Mouse (Mus musculus): ENCODE measurements at regions not wholly inside any gene's neighbourhood (a gene's known extent, or its start where the extent isn't known, plus 50 kb on each side); places are given as distances from the start of the nearest gene placed in this dataset.

- DNase-seq = no peak
Observed at GRCm38 (mm10) chr3:110366151-110366550, 115.4 kb upstream of the Prmt6 start.

GRCm38 (mm10) chr3:110361900-110362299 is 111.1 kb upstream of the Prmt6 start:
- DNase-seq = peak; percentile 27

GRCm38 (mm10) chr3:110356822-110357594 is 106.2 kb upstream of the Prmt6 start:
- no peak for DNase-seq

GRCm38 (mm10) chr3:110353654-110354053 is 102.9 kb upstream of the Prmt6 start:
- DNase-seq = no peak

- DNase-seq = no peak
Observed at GRCm38 (mm10) chr3:110350075-110350474, 99.3 kb upstream of the Prmt6 start.

DNA sequence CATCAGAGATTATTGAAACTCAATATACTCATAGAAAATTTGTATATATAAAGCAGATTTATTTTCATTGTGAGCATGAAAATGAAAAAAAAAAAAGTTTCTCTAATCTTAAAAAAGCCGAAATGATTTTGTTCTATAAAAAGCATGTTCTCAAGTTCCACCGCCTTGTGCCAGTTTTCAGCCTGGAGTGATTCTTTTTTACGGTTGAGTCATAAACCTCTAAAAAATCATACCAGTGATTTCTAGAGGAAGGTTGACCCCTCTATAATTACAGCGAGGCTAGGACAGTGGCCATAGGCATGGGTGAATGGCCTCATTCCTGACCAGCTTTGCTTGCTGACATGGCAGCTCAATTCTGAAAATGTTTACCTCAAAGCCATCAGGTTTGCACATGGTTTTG is 98.6 kb upstream of the Prmt6 start:
- no peak for DNase-seq

GRCm38 (mm10) chr3:110344846-110345245 is 94.0 kb upstream of the Prmt6 start:
- DNase-seq = no peak

DNA sequence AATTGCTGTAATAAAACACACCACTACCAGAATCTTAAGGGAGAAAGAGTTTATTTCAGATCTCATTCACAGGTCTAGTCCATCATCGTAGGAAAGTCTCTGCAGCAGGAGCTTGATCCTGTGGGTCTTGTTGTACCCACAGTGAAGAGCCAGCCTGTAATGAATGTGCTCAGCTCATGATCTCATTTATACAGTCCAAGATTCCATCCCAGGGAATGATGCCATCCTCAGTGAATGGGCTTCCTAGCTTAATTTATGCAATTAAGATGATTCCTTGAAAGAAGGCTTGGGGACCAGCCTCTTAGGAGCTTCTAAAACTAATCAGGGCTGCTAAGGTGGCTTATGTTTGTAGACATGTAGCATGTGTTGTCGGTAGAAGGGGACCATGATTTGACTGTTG is 89.3 kb upstream of the Prmt6 start:
- DNase-seq = no peak

DNA sequence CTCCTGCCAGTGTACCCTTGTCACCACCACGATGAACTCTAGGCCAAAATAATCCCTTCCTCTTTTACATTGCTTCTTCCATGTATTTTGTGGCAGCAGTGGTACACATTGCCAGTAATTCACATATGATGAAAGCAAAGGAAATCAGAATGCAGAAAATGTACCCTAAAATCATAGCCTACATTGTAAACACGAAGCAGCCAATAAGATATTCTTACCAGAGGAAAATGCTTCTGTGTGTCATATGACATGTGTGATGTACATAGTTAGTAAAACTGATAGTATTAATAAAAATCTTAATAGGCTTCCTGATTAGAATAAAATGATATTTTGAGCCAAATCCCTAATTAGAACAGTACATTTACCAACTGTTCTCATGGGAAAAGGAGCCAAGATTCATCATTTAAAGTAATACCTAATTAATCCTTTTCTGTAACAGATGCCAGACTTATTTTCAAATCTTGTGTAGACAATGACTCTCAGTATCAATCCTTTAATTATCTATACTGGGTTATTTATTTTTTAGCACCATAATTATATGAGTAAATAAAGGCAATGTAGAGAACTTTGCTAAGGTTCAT is 88.3 kb upstream of the Prmt6 start:
- no peak for DNase-seq

- DNase-seq = no peak
Observed at GRCm38 (mm10) chr3:110329175-110329574, 78.4 kb upstream of the Prmt6 start.

DNA sequence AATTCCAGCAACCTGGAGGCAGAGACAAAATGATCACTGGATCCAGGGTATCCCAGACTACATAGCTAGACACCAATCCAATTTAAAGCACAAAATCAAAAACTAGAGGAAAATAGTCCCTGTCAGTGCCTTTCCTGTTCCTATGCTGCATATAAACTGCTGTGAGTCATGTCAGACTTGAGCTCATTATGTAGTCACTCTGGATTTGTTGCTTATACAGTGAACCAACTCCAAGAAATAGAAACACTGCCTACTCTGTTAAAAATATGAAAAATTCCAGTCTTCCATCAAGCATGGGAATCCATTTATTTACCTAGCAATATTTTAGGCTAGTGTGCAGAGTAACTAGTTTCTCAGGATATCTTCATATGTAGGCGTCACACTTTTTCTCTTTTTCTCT is 59.5 kb upstream of the Prmt6 start:
- DNase-seq = no peak

GRCm38 (mm10) chr3:110303166-110303565 is 52.4 kb upstream of the Prmt6 start:
- DNase-seq = no peak

Data from right cerebral cortex, postnatal 4 days (tissue).